Mouse (Mus musculus): Measurements from ENCODE around the gene Nf1. TPM values are rescaled to one million over a fixed set of nuclear protein-coding genes. Genes with fewer than 3 reads are reported as not detected.

The Nf1 gene
- polyA plus RNA-seq, 1 experiment from 2014 or later = 5.0 TPM

DNA sequence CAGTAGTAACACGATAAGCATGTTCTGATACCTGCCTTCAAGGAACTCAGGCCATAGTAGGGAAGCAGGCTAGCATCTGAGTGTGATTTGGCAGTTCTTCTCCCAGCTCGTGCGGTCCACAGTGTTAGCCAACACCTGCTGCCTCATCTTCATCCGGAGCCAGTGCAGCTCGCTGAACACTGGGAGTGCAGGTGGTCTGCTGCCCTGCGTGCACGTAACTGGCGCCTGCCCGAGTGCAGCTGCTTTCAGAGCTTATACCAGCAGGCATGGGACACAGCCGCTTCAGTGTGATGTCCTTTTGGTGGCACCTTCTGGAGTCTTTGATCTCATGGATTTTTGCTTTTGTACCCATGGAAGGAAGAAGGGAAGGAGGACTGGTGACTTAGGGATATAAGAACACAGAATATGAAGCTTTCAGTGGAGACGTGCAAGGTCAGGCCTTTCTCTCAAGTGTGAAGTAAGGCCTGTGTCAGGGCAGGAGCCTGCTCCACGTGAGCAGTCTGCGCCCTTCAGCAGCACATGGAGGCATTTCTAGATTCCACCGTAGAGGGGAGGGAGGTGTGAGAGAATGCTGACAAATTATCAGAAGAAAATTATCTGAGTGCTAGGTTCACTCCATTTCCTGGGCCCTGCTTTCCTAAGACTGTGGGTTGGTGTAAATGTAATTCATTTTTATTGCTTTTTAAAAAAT lies 236.0 kb downstream of the Nf1 start:
- no peak for ATAC-seq (ENCODE audit: insufficient read depth, low FRiP score, low read depth)
- H3K9ac ChIP-seq = no peak overlapping the region
- no peaks in the 10 kb centered on the region for H3K4me1 ChIP-seq
- no peak overlapping the region for H3K4me2 ChIP-seq
- H3K4me3 ChIP-seq (replicated peaks) = no peak overlapping the region
- 87% methylated on average over 14 of the region's 14 CpGs for WGBS
- H3K27me3 ChIP-seq (replicated peaks) = no peaks in the 10 kb centered on the region
- no peaks in the 10 kb centered on the region for H3K9me3 ChIP-seq
- no peak overlapping the region for H3K27ac ChIP-seq
- peaks cover 12% of the 10 kb centered on the region; the same call in 1 of the 2 replicates for H3K36me3 ChIP-seq

GRCm38 (mm10) chr11:79577741-79578140 lies 238.2 kb downstream of the Nf1 start:
- no peak overlapping the region for H3K27ac ChIP-seq
- no peak overlapping the region for H3K9ac ChIP-seq
- no peaks in the 10 kb centered on the region for H3K27me3 ChIP-seq (replicated peaks)
- H3K36me3 ChIP-seq = no peaks in the 10 kb centered on the region
- H3K9me3 ChIP-seq = no peaks in the 10 kb centered on the region
- 42% methylated on average over 5 of the region's 5 CpGs for WGBS
- no peak for ATAC-seq (ENCODE audit: insufficient read depth, low FRiP score, low read depth)
- H3K4me3 ChIP-seq (replicated peaks) = no peak overlapping the region
- H3K4me1 ChIP-seq = no peaks in the 10 kb centered on the region
- H3K4me2 ChIP-seq = no peak overlapping the region

DNA sequence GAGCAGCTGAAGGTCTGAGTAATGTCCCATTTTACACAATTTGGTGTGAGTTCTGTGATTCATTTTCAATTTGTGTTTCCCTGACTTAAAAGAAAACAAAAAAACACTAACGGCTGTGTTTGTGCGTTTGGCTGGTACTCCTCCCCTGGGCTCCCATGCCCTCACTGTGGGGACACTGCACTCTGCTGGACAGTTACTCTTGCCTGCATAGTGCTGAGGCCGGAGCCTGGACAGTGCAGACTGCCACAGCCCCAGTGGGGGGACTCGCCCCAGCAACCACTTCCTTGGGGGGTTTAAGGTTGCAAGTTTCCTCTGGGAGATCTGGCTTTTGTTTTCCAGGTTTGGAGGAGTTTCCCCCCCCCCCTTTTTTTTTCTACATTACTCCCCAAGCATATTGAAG lies 241.2 kb downstream of the Nf1 start:
- Histone ChIP-seq H3K4me3 (replicated peaks) (no peak overlapping the region), H3K27me3 (replicated peaks) (no peaks in the 10 kb centered on the region), H3K27ac (no peak overlapping the region), H3K9ac (no peak overlapping the region), H3K9me3 (no peaks in the 10 kb centered on the region), H3K36me3 (no peaks in the 10 kb centered on the region), H3K4me2 (no peak overlapping the region), H3K4me1 (no peaks in the 10 kb centered on the region)
- 54% methylated on average over 4 of the region's 4 CpGs for WGBS
- no peak for ATAC-seq (ENCODE audit: insufficient read depth, low FRiP score, low read depth)

- H3K36me3 ChIP-seq = no peaks in the 10 kb centered on the region
These were observed 241.8 kb downstream of the Nf1 start for GRCm38 (mm10) chr11:79581257-79581656.

GRCm38 (mm10) chr11:79584191-79584590 lies 244.7 kb downstream of the Nf1 start:
- Histone ChIP-seq H3K27ac (no peak overlapping the region), H3K36me3 (no peaks in the 10 kb centered on the region), H3K4me3 (replicated peaks) (no peak overlapping the region), H3K4me2 (no peak overlapping the region), H3K27me3 (replicated peaks) (peaks cover 9% of the 10 kb centered on the region), H3K9ac (no peak overlapping the region), H3K9me3 (no peaks in the 10 kb centered on the region), H3K4me1 (no peaks in the 10 kb centered on the region)
- 11% methylated on average over 5 of the region's 5 CpGs for WGBS
- ATAC-seq (ENCODE audit: insufficient read depth, low FRiP score, low read depth) = peak; percentile 66; the same call in 1 of the 2 replicates

More at GRCm38 (mm10) chr11:79581257-79581656, 241.8 kb downstream of the Nf1 start:
- no peak overlapping the region for H3K9ac ChIP-seq
- no peak for ATAC-seq (ENCODE audit: insufficient read depth, low FRiP score, low read depth)
- H3K27me3 ChIP-seq (replicated peaks) = no peaks in the 10 kb centered on the region
- H3K9me3 ChIP-seq = no peaks in the 10 kb centered on the region
- WGBS = 69% methylated on average over 6 of the region's 6 CpGs
- no peak overlapping the region for H3K4me2 ChIP-seq
- no peaks in the 10 kb centered on the region for H3K4me1 ChIP-seq
- no peak overlapping the region for H3K4me3 ChIP-seq (replicated peaks)
- no peak overlapping the region for H3K27ac ChIP-seq

DNA sequence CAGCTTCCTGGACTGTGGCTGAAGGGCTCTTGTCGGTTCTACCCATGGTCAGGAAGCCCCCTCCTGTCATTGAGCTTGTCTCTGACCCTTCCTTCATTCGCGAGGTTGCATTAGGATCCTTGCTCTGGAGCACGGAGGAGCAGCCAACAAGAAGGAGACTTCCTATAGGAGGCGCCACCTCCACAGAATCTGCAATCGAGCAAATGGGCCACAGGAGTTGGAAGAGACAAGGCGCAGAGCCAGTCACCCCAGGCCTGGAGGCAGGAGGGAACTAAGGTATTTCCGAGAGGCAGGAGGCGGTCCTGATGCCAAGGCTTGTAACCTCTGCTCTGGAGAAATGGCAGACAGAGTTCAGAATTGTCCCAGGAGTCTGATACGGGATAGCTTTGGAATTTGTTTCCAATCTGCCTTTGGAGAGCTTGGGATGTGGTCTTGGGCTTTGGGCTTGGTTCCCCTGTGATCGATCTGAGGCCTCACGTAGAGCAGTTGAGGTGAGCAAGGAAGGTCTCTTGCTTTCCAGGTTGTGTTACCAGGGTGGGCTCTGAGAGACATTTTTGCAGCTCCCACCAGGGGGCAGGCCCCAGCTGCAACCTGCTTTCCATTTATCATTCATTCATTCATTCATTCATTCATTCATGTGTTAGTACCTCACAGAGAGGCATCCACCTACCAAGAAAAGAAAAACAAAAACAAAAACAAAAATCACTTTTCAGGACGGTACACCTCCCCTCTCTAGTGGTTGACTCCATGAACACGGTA lies 250.0 kb downstream of the Nf1 start:
- 52% methylated on average over 14 of the region's 14 CpGs for WGBS
- H3K36me3 ChIP-seq = no peaks in the 10 kb centered on the region
- no peak overlapping the region for H3K4me2 ChIP-seq
- H3K9me3 ChIP-seq = no peaks in the 10 kb centered on the region
- no peak overlapping the region for H3K9ac ChIP-seq
- H3K27ac ChIP-seq = no peak overlapping the region
- H3K4me3 ChIP-seq (replicated peaks) = no peak overlapping the region
- H3K4me1 ChIP-seq = peaks cover 6% of the 10 kb centered on the region
- H3K27me3 ChIP-seq (replicated peaks) = peaks cover 55% of the 10 kb centered on the region
- no peak for ATAC-seq (ENCODE audit: insufficient read depth, low FRiP score, low read depth)

- Histone ChIP-seq H3K4me1 (peaks cover 6% of the 10 kb centered on the region), H3K36me3 (no peaks in the 10 kb centered on the region), H3K9me3 (no peaks in the 10 kb centered on the region), H3K27ac (no peak within 1 kb of the TSS), H3K4me2 (peak within 1 kb of the TSS; percentile 98), H3K27me3 (replicated peaks) (peaks cover 55% of the 10 kb centered on the region), H3K4me3 (replicated peaks) (peak within 1 kb of the TSS; percentile 53), H3K9ac (peak within 1 kb of the TSS; percentile 7; the same call in 1 of the 2 replicates)
- peak; percentile 40 for ATAC-seq (ENCODE audit: insufficient read depth, low FRiP score, low read depth)
- 1% methylated on average over 96 of the region's 98 CpGs for WGBS
These were observed 251.4 kb downstream of the Nf1 start, which contains the start of gene Rab11fip4 for GRCm38 (mm10) chr11:79590664-79591590. TSS of gene Rab11fip4 (plus strand) at chr11:79591212.

GRCm38 (mm10) chr11:79591591-79591975 lies 252.1 kb downstream of the Nf1 start:
- Histone ChIP-seq H3K9ac (0 out of 2 replicates have a peak overlapping the region, but pooled peaks have one; percentile 7), H3K36me3 (no peaks in the 10 kb centered on the region), H3K4me1 (peaks cover 6% of the 10 kb centered on the region), H3K4me2 (peak overlapping the region; percentile 98), H3K27me3 (replicated peaks) (peaks cover 55% of the 10 kb centered on the region), H3K9me3 (no peaks in the 10 kb centered on the region), H3K4me3 (replicated peaks) (peak overlapping the region; percentile 53), H3K27ac (no peak overlapping the region)
- WGBS = 34% methylated on average over 5 of the region's 5 CpGs
- ATAC-seq (ENCODE audit: insufficient read depth, low FRiP score, low read depth) = no peak

DNA sequence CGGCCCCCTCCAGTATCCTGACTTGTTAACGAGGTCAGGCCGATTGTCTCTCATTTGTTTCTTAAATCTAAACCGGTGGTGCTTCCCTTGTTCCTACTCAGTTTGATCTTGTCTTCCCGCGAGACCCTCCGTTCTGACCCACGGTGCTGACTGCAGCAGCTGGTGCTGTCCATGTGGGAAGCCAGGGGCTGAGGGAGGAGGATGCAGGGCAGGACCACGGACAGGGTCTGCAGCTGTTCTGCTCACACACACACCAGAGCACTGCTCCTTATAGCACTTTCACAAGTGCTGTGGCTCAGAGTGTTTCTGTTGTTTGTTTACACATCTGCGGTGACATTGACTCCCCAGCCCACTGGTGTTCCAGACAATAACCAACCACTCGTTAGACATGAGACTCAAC lies 254.0 kb downstream of the Nf1 start:
- Histone ChIP-seq H3K27ac (no peak overlapping the region), H3K4me3 (replicated peaks) (no peak overlapping the region), H3K36me3 (no peaks in the 10 kb centered on the region), H3K4me2 (no peak overlapping the region), H3K9ac (no peak overlapping the region), H3K9me3 (no peaks in the 10 kb centered on the region), H3K27me3 (replicated peaks) (peaks cover 53% of the 10 kb centered on the region), H3K4me1 (peaks cover 6% of the 10 kb centered on the region)
- no peak; the same call in 1 of the 2 replicates for ATAC-seq (ENCODE audit: insufficient read depth, low FRiP score, low read depth)
- WGBS = 28% methylated on average over 11 of the region's 11 CpGs

- no peak overlapping the region for H3K4me2 ChIP-seq
- H3K4me1 ChIP-seq = peaks cover 16% of the 10 kb centered on the region
- no peaks in the 10 kb centered on the region for H3K27me3 ChIP-seq (replicated peaks)
- peak overlapping the region; percentile 40; the same call in 1 of the 2 replicates for H3K27ac ChIP-seq
- H3K4me3 ChIP-seq (replicated peaks) = no peak overlapping the region
- H3K36me3 ChIP-seq = no peaks in the 10 kb centered on the region
- ATAC-seq (ENCODE audit: insufficient read depth, low FRiP score, low read depth) = no peak
- no peak overlapping the region for H3K9ac ChIP-seq
- WGBS = 62% methylated on average over 2 of the region's 2 CpGs
- H3K9me3 ChIP-seq = no peaks in the 10 kb centered on the region
These were observed 271.0 kb downstream of the Nf1 start for GRCm38 (mm10) chr11:79610454-79610853.

DNA sequence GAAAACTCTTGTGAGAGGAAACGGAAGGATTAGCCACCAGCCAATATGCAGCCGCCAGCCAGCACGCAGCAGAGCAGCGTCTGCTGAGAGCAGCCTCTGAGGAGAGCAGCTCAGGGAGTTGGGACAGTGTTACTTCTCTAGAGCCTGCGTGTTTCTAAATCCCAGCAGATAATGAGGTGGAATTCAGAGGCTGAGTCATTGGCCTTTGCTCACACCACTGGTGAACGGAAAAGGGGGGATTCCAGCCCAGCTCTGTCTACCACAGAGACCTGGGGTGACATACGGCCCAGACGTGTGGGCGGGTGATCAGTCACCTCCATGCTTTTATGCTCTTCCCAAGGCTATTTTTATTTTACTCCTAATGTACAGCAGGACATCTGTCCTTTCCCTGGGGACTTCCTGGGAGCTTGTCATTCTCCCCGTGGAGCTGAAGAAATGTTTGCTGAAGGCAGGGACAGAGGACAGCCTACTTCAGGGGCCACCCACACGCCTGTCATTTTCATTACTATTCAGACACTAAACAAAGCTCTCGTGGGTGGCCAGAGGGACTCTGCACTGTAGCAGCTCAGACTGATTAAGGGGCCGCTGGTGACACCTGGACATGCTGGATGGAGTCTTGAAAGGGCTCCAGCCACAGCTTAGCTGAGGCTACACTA lies 271.6 kb downstream of the Nf1 start:
- no peaks in the 10 kb centered on the region for H3K9me3 ChIP-seq
- peak; percentile 14; the same call in 1 of the 2 replicates for ATAC-seq (ENCODE audit: insufficient read depth, low FRiP score, low read depth)
- H3K4me1 ChIP-seq = peaks cover 16% of the 10 kb centered on the region
- no peak overlapping the region for H3K9ac ChIP-seq
- no peaks in the 10 kb centered on the region for H3K36me3 ChIP-seq
- H3K27me3 ChIP-seq (replicated peaks) = no peaks in the 10 kb centered on the region
- WGBS = 15% methylated on average over 13 of the region's 13 CpGs
- H3K4me3 ChIP-seq (replicated peaks) = no peak overlapping the region
- peak overlapping the region; percentile 40 for H3K27ac ChIP-seq
- peak overlapping the region; percentile 30; the same call in 1 of the 2 replicates for H3K4me2 ChIP-seq

Data from stomach, embryonic 15.5 days (tissue).